ENCODE assay signal across 22 mouse cellular contexts in genomic region chr3:98078816-98079215, GRCm38 (mm10).
A peak's percentile ranks its signal among the peaks of the same experiment; 100 is the strongest.
DNase-seq lines count a peak whose midpoint lies in the region; ATAC-seq and TF ChIP-seq lines count a peak whose summit lies in the region.
"Had no signal": no experiment of that assay in that cellular context is flagged by ENCODE, and none has a peak within 500 bp of the region (broad histone marks: within the 10 kb centered on the region; RNA-seq: fewer than 3 reads in every experiment).

No protein-coding gene starts in this region.

- intact Hi-C loops in gastrocnemius, adult 2 months (cut with DNase I) = no loop called here

- no peak for TF ChIP-seq CTCF in gastrocnemius, adult 2 months (IDR thresholded peaks at IDR 0.05)

- H3K4me3 ChIP-seq in gastrocnemius, adult 2 months = no peak overlapping the region
- H3K4me3 ChIP-seq: embryonic facial prominence, embryonic 13.5 days; embryonic facial prominence, embryonic 15.5 days; erythroblast, embryonic 14.5 days; forebrain, embryonic 10.5 days; forebrain, embryonic 12.5 days had no signal

- peak; percentile 76; the same call in 1 of the 2 replicates for ATAC-seq in frontal cortex, adult (ENCODE audit: low TSS enrichment)
- ATAC-seq: activated CD4-positive, CD25-positive, alpha-beta regulatory T cell, adult 4 months; forebrain, embryonic 14.5 days; forebrain, embryonic 16.5 days; Patski had no signal

- DNase-seq in frontal cortex, postnatal 25 days (ENCODE audit: low spot score in 2 of 2) = no peak
- DNase-seq in brain, adult 2 months (ENCODE audit: low read depth, low spot score) = peak; percentile 69
- DNase-seq in cerebellum, adult 8-10 months = no peak
- no peak for DNase-seq in gastrocnemius, adult 2 months
- DNase-seq: adrenal gland, adult 8-10 months; adrenal gland, postnatal 14 days; adrenal gland, postnatal 36 days; cerebellum, adult 11 months; cerebellum, adult 18-20 months; cerebellum, adult 9-10 months; cerebellum, postnatal 10 days; cerebellum, postnatal 25 days had no signal

- H3K27ac ChIP-seq in gastrocnemius, adult 2 months = no peak overlapping the region
- H3K27ac ChIP-seq: embryonic facial prominence, embryonic 13.5 days; embryonic facial prominence, embryonic 15.5 days; forebrain, embryonic 10.5 days; forebrain, embryonic 12.5 days had no signal
